Mouse (Mus musculus) forebrain, embryonic 15.5 days (tissue): ENCODE data around the gene Rapgef5. TPM values are rescaled to one million over a fixed set of nuclear protein-coding genes. Genes with fewer than 3 reads are reported as not detected.

Experiments
- ATAC-seq: fragments of 200-750 bp; cut with Nextera tagmentation; replicated peaks from 2 replicates; pipeline ENCODE4 v1.8.0; 2017; ENCODE audit warnings: mild to moderate bottlenecking, moderate TSS enrichment, moderate library complexity
- H3K27ac ChIP-seq: fragments of 300-500 bp; sonication (generic); replicated peaks from 2 replicates; pipeline ENCODE4 v1.5.1; 2015; ENCODE audit warnings: mild to moderate bottlenecking, inconsistent platforms
- H3K27me3 ChIP-seq: fragments of 300-500 bp; sonication (generic); 2 replicates; pipeline ENCODE4 v1.6.1; 2015; ENCODE audit warnings: inconsistent platforms
- H3K36me3 ChIP-seq: fragments of 300-500 bp; sonication (generic); 2 replicates; pipeline ENCODE4 v1.6.1; 2015; ENCODE audit warnings: mild to moderate bottlenecking, inconsistent platforms
- H3K4me1 ChIP-seq: fragments of 300-500 bp; sonication (generic); 2 replicates; pipeline ENCODE4 v1.6.1; 2015; ENCODE audit warnings: inconsistent platforms
- H3K4me2 ChIP-seq: fragments of 300-500 bp; sonication (generic); replicated peaks from 2 replicates; pipeline ENCODE4 v1.6.1; 2015; ENCODE audit warnings: mild to moderate bottlenecking, inconsistent platforms
- H3K4me3 ChIP-seq: fragments of 300-500 bp; sonication (generic); 2 replicates; pipeline ENCODE4 v1.5.1; 2015; ENCODE audit warnings: mild to moderate bottlenecking, inconsistent platforms
- H3K9ac ChIP-seq: fragments of 300-500 bp; sonication (generic); replicated peaks from 2 replicates; pipeline ENCODE4 v1.6.1; 2015; ENCODE audit warnings: mild to moderate bottlenecking, inconsistent platforms
- H3K9me3 ChIP-seq: fragments of 300-500 bp; sonication (generic); 2 replicates; pipeline ENCODE4 v1.6.1; 2016; ENCODE audit warnings: inconsistent platforms
- WGBS: fragments of 180-500 bp; shearing (Covaris S2); methylation state at CpG from one replicate; pipeline ENCODE4 v1.1.7; 2015; ENCODE audit warnings: mixed read lengths; 5-methylcytosine and 5-hydroxymethylcytosine counted together
- polyA plus RNA-seq: library from polyadenylated mRNA; unstranded; fragments of >200 nt; fragmentation: Nextera tagmentation; extraction: Ambion mirVana; gene quantifications from 2 replicates; pipeline ENCODE4 v1.2.1, GENCODE M21; 2015

The Rapgef5 gene
- polyA plus RNA-seq = 30.5 and 31.0 TPM in 2 replicates

DNA sequence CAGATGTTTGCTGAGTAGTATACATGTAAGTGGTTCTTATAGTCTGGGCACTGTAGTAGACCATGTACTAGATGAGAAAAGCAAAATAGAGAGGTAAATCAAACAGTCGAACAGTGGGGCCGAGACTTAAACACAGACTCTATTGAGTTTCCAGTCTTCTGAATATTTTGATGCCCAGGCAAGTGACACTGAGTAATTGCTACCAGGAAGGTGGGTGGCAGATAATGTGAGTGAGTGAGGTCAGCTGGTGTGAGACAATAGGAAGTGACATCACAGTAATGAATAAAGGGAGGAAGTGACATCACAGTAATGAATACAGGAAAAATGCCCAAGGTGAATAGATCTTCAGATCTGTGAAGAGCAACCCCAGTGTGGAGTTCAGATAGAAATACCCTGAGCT lies at the start of gene Rapgef5:
Gene Rapgef5 (plus strand): TSS at position 301 of the 400 bp plus-strand sequence.
- no peak within 1 kb of the TSS for H3K27ac ChIP-seq
- H3K27me3 ChIP-seq = no peaks in the 10 kb centered on the region
- H3K36me3 ChIP-seq = no peaks in the 10 kb centered on the region
- H3K9ac ChIP-seq = no peak within 1 kb of the TSS
- no peak within 1 kb of the TSS for H3K4me3 ChIP-seq
- WGBS = 98% methylated on average over 2 of the region's 2 CpGs
- H3K9me3 ChIP-seq = no peaks in the 10 kb centered on the region
- no peak for ATAC-seq
- no peaks in the 10 kb centered on the region; the same call in 1 of the 2 replicates for H3K4me1 ChIP-seq
- H3K4me2 ChIP-seq = no peak within 1 kb of the TSS

DNA sequence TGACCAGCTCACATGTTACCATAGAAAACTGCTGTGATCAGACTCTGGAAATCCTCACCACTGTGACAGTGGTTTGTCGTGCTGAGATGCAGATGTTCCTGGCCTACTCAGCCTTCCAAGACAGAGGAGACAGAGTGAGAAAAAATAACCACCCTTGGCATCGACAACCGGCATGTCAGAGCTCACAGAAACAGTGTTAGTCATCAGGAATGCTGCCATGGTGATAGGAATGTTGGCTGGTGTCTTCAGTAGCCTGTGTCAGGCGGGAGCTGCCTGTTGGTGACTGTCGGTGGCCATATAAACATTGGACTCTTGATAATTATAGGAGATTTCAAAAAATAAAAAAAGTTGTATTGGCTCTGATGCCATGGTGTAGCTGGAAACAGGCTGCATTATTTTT lies 48.0 kb upstream of the Rapgef5 start:
- 63% methylated on average over 5 of the region's 5 CpGs for WGBS
- H3K9ac ChIP-seq = no peak overlapping the region
- ATAC-seq = no peak
- no peaks in the 10 kb centered on the region for H3K9me3 ChIP-seq
- H3K4me3 ChIP-seq = no peak overlapping the region
- no peaks in the 10 kb centered on the region for H3K27me3 ChIP-seq
- no peak overlapping the region for H3K4me2 ChIP-seq
- H3K36me3 ChIP-seq = no peaks in the 10 kb centered on the region
- no peaks in the 10 kb centered on the region for H3K4me1 ChIP-seq
- no peak overlapping the region for H3K27ac ChIP-seq

DNA sequence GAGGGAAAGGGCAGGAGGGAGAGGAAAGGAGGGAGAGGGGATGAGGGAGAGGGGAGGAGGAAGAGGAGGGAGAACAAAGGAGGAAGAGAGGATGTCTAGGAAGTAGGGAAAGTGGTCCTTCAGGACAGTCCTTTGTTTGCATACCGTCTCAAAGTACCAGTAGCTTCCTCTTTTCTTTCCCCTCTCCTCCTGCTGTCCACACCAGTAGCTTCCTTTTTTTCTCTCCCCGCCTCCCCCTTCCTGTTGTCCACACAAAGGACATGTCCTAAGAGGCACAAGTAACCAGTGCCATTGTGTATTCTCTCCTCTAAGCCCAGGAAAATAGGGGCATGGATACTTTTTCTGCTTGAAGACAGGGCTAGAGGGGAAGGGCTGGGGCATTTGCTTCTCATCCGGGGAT lies 37.3 kb upstream of the Rapgef5 start:
- Histone ChIP-seq H3K4me3 (no peak overlapping the region), H3K4me2 (no peak overlapping the region), H3K9ac (no peak overlapping the region), H3K4me1 (no peaks in the 10 kb centered on the region), H3K9me3 (no peaks in the 10 kb centered on the region), H3K27ac (no peak overlapping the region), H3K27me3 (no peaks in the 10 kb centered on the region), H3K36me3 (no peaks in the 10 kb centered on the region)
- WGBS = 62% methylated on average over 3 of the region's 3 CpGs
- ATAC-seq = no peak

DNA sequence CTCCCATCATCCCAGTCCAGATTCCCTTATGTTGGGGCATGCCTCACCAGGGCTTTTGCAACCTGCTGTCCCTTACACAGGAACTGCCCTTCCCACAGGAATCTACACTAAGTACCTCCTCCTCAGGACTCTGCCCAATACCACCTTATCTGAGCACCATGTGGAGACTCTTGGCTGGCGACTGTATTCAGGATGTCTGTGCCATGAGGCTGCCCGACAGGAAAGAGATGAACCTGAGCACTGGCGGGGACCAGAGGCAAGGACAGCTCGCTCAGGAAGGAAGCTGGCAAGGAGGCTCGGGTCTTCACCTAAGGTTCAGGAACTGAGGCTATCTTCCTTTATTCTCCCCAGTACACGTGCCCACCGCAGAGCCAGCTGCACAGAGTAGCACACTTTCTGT lies 36.6 kb upstream of the Rapgef5 start:
- Histone ChIP-seq H3K36me3 (no peaks in the 10 kb centered on the region), H3K27me3 (no peaks in the 10 kb centered on the region), H3K4me3 (no peak overlapping the region), H3K27ac (no peak overlapping the region), H3K9ac (no peak overlapping the region), H3K4me1 (no peaks in the 10 kb centered on the region), H3K4me2 (no peak overlapping the region), H3K9me3 (no peaks in the 10 kb centered on the region)
- 81% methylated on average over 7 of the region's 7 CpGs for WGBS
- no peak for ATAC-seq

GRCm38 (mm10) chr12:117480958-117481357 lies 35.3 kb upstream of the Rapgef5 start:
- no peak overlapping the region for H3K27ac ChIP-seq
- no peak for ATAC-seq

DNA sequence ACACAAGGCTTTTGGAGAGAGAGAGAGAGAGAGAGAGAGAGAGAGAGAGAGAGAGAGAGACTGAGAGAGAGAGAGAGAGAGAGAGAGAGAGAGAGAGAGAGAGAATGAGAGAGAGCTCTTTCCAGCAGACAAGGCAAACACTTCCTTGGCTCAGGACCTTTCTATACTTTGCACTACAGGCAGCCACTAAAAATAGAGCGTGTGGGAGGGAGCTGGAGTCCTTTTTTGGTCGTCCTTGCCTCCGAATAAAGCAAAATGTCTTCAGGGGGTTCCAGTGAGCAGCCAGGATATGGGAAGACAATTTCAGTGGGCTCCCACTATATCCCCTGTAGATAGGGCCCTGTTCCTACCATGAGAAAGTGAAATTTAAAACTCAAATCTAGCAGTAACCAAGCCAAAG lies 33.6 kb upstream of the Rapgef5 start:
- Histone ChIP-seq H3K27ac (no peak overlapping the region), H3K4me3 (no peak overlapping the region), H3K4me2 (no peak overlapping the region), H3K9ac (no peak overlapping the region), H3K9me3 (no peaks in the 10 kb centered on the region), H3K4me1 (no peaks in the 10 kb centered on the region), H3K27me3 (no peaks in the 10 kb centered on the region), H3K36me3 (no peaks in the 10 kb centered on the region)
- WGBS = 40% methylated on average over 3 of the region's 3 CpGs
- ATAC-seq = no peak

More at GRCm38 (mm10) chr12:117480958-117481357, 35.3 kb upstream of the Rapgef5 start:
- 90% methylated on average over 3 of the region's 3 CpGs for WGBS
- Histone ChIP-seq H3K9ac (no peak overlapping the region), H3K4me2 (no peak overlapping the region), H3K9me3 (no peaks in the 10 kb centered on the region), H3K4me3 (no peak overlapping the region), H3K4me1 (no peaks in the 10 kb centered on the region), H3K27me3 (no peaks in the 10 kb centered on the region), H3K36me3 (no peaks in the 10 kb centered on the region)

- no peaks in the 10 kb centered on the region for H3K27me3 ChIP-seq
- no peak overlapping the region for H3K27ac ChIP-seq
- 41% methylated on average over 4 of the region's 4 CpGs for WGBS
- no peaks in the 10 kb centered on the region for H3K36me3 ChIP-seq
- no peaks in the 10 kb centered on the region for H3K9me3 ChIP-seq
- no peak overlapping the region for H3K9ac ChIP-seq
- H3K4me1 ChIP-seq = no peaks in the 10 kb centered on the region
- H3K4me3 ChIP-seq = no peak overlapping the region
- 0 out of 2 replicates have a peak, but pooled peaks have one; percentile 35 for ATAC-seq
- no peak overlapping the region for H3K4me2 ChIP-seq
These were observed 29.9 kb upstream of the Rapgef5 start for GRCm38 (mm10) chr12:117486118-117487057.

GRCm38 (mm10) chr12:117496501-117497176 lies 19.6 kb upstream of the Rapgef5 start:
- Histone ChIP-seq H3K4me2 (no peak overlapping the region), H3K27me3 (no peaks in the 10 kb centered on the region), H3K36me3 (no peaks in the 10 kb centered on the region), H3K27ac (no peak overlapping the region), H3K4me1 (no peaks in the 10 kb centered on the region), H3K9ac (no peak overlapping the region), H3K4me3 (no peak overlapping the region), H3K9me3 (no peaks in the 10 kb centered on the region)
- 79% methylated on average over 3 of the region's 3 CpGs for WGBS
- ATAC-seq = no peak

DNA sequence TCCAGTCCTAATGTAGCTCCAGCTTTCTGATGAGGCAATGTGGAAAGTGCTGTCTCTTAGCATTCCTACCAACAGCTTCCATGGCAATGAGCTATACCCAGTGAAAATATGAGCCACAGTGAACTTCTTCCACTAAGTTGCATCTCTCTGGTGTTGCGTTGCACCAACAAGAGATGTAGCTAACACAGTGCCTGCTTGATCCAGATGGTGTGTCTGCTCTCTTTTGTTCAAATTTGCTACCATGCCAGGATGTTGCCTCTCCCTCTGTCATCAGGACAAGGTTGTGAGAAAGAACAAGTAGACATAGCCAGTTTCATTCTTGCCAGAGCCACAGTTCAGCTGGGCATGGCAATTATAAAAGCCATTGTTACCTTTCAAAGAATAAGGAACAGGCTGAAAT lies 18.9 kb upstream of the Rapgef5 start:
- no peak for ATAC-seq
- Histone ChIP-seq H3K9me3 (no peaks in the 10 kb centered on the region), H3K4me2 (no peak overlapping the region), H3K4me3 (no peak overlapping the region), H3K36me3 (no peaks in the 10 kb centered on the region), H3K4me1 (no peaks in the 10 kb centered on the region), H3K27me3 (no peaks in the 10 kb centered on the region), H3K9ac (no peak overlapping the region), H3K27ac (no peak overlapping the region)
- WGBS = 74% methylated on average over 1 of the region's 1 CpGs

DNA sequence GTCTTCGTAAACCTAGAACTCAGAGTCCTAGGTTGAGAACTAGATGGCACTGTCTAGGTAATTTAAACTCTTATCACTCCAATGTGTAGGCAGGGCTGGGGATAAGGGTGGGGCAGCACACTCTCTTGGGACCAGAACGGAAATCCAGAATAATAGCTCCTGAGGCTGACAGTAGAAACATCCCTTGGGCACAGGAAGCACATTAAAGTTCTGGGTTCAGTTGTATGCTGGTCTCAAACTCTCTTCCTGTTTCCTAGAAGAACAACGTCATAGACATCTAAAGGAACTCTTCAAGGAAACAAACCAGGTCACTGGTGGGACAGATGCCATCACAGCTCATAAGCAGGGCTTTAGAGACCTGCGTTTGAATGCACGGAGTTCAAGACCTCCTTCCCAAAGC lies 17.0 kb upstream of the Rapgef5 start:
- no peak overlapping the region for H3K9ac ChIP-seq
- H3K27ac ChIP-seq = no peak overlapping the region
- 89% methylated on average over 5 of the region's 5 CpGs for WGBS
- no peak for ATAC-seq
- H3K4me2 ChIP-seq = no peak overlapping the region
- no peaks in the 10 kb centered on the region for H3K36me3 ChIP-seq
- no peaks in the 10 kb centered on the region for H3K9me3 ChIP-seq
- H3K4me3 ChIP-seq = no peak overlapping the region
- no peaks in the 10 kb centered on the region for H3K27me3 ChIP-seq
- no peaks in the 10 kb centered on the region for H3K4me1 ChIP-seq

- WGBS = 73% methylated on average over 4 of the region's 4 CpGs
- no peak overlapping the region for H3K27ac ChIP-seq
- H3K36me3 ChIP-seq = no peaks in the 10 kb centered on the region
- no peaks in the 10 kb centered on the region for H3K4me1 ChIP-seq
- no peak overlapping the region for H3K9ac ChIP-seq
- H3K4me3 ChIP-seq = no peak overlapping the region
- H3K9me3 ChIP-seq = no peaks in the 10 kb centered on the region
- no peak for ATAC-seq
- no peak overlapping the region for H3K4me2 ChIP-seq
- no peaks in the 10 kb centered on the region for H3K27me3 ChIP-seq
These were observed 15.1 kb upstream of the Rapgef5 start for GRCm38 (mm10) chr12:117501180-117501579.

DNA sequence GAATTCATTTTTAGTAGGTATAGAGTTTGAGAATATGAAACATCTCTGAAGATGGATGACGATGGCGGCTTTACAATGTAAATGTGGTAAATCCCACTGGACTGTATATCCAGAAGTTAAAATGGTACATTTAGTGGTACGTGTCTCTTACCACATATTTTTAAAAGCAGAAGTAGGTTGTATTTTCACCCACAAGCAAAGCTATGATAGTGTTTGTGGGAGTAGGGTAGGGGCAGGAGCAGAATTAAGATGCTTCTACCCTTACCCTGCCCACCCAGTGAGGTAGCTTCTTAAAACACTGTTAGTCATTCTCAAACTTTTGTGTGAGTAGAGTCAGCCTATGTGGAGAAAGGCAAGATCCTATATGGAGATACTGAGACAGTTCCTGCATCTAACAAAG lies 13.4 kb upstream of the Rapgef5 start:
- Histone ChIP-seq H3K36me3 (no peaks in the 10 kb centered on the region), H3K27me3 (no peaks in the 10 kb centered on the region), H3K9me3 (no peaks in the 10 kb centered on the region), H3K4me1 (no peaks in the 10 kb centered on the region), H3K4me2 (no peak overlapping the region), H3K9ac (no peak overlapping the region), H3K4me3 (no peak overlapping the region), H3K27ac (no peak overlapping the region)
- no peak for ATAC-seq
- 96% methylated on average over 3 of the region's 3 CpGs for WGBS
